Mouse (Mus musculus) myocyte (in vitro differentiated cells): ENCODE data around the gene Dolk.

Experiments
- E2F4 ChIP-seq: IDR thresholded peaks from one replicate; pipeline ENCODE4 v1.6.1; 2011; ENCODE audit warnings: mild to moderate bottlenecking, control low read depth, moderate library complexity; ENCODE audit not compliant: insufficient read depth
- POLR2A ChIP-seq: IDR thresholded peaks from one replicate; pipeline ENCODE4 v1.6.1; 2011; ENCODE audit warnings: low read depth, mild to moderate bottlenecking, control low read depth, moderate library complexity; ENCODE audit not compliant: insufficient read length
- SRF ChIP-seq: IDR thresholded peaks from one replicate; pipeline ENCODE4 v1.6.1; 2011; ENCODE audit warnings: low read depth; ENCODE audit not compliant: control insufficient read depth, insufficient read length

- TF ChIP-seq SRF (no peak), E2F4 (no peak), POLR2A (no peak)
Measured at GRCm38 (mm10) chr2:30319260-30319659, 33.1 kb upstream of the Dolk start.
